Mouse (Mus musculus) MEL (cell line): ENCODE results near the gene Dlg2. TPM values are rescaled to one million over a fixed set of nuclear protein-coding genes. Genes with fewer than 3 reads are reported as not detected.

ENCODE experiments used
- DNase-seq: peaks from one replicate; pipeline ENCODE4 v3.0.0; 2011; ENCODE audit warnings: low read depth, low spot score
- H3K27ac ChIP-seq: 2 replicates; pipeline ENCODE4 v1.5.1; 2012; ENCODE audit warnings: low read depth, mild to moderate bottlenecking, control low read depth, low read length, moderate library complexity; ENCODE audit not compliant: control insufficient read depth
- H3K27me3 ChIP-seq, 2 experiments: fragments of 150-350 bp in 1 of 2; sonication (generic) in 1 of 2; 2 replicates each; pipeline ENCODE4 v1.6.1; 2012; ENCODE audit warnings: low read length in 2 of 2, mild to moderate bottlenecking in 2 of 2, improper control_type of control experiment in 1 of 2, moderate library complexity in 1 of 2; ENCODE audit not compliant: insufficient read depth in 2 of 2, control insufficient read depth in 1 of 2
- H3K36me3 ChIP-seq, 2 experiments: 2 replicates each; pipeline ENCODE4 v1.6.1; 2012 to 2014; ENCODE audit warnings: low read length in 2 of 2, improper control_type of control experiment in 1 of 2, inconsistent platforms in 1 of 2, mild to moderate bottlenecking in 1 of 2; ENCODE audit not compliant: insufficient read depth in 2 of 2, control insufficient read depth in 1 of 2
- H3K4me1 ChIP-seq, 2 experiments: fragments of 150-350 bp in 1 of 2; sonication (generic) in 1 of 2; 2 replicates each; pipeline ENCODE4 v1.6.1; 2012; ENCODE audit warnings: low read length in 2 of 2, improper control_type of control experiment in 1 of 2, mild to moderate bottlenecking in 1 of 2; ENCODE audit not compliant: insufficient read depth in 2 of 2, control insufficient read depth in 1 of 2
- H3K4me3 ChIP-seq, 2 experiments: fragments of 150-350 bp in 1 of 2; sonication (generic) in 1 of 2; 2 replicates each; pipeline ENCODE4 v1.5.1; 2012; ENCODE audit warnings: low read depth in 2 of 2, low read length in 2 of 2, mild to moderate bottlenecking in 2 of 2, moderate library complexity in 2 of 2, control low read depth in 1 of 2, improper control_type of control experiment in 1 of 2; ENCODE audit not compliant: control insufficient read depth in 1 of 2, insufficient read depth in 1 of 2
- H3K79me2 ChIP-seq: 2 replicates; pipeline ENCODE4 v1.6.1; 2012; ENCODE audit warnings: mild to moderate bottlenecking, low read length, moderate library complexity; ENCODE audit not compliant: control insufficient read depth, poor library complexity, insufficient read depth
- H3K9ac ChIP-seq: 2 replicates; pipeline ENCODE4 v1.6.1; 2012; ENCODE audit warnings: low read depth, mild to moderate bottlenecking, control low read depth, low read length, moderate library complexity; ENCODE audit not compliant: control insufficient read depth, poor library complexity, severe bottlenecking
- H3K9me3 ChIP-seq: fragments of 150-350 bp; sonication (generic); replicated peaks from 2 replicates; pipeline ENCODE4 v1.6.1; 2012; ENCODE audit warnings: mild to moderate bottlenecking, low read length, improper control_type of control experiment, moderate library complexity; ENCODE audit not compliant: insufficient read depth
- BHLHE40 ChIP-seq: IDR thresholded peaks from 2 replicates; pipeline ENCODE4 v1.6.1; 2012; ENCODE audit warnings: low read depth, mild to moderate bottlenecking, inconsistent platforms, low read length, improper control_type of control experiment, borderline replicate concordance
- E2F4 ChIP-seq: IDR thresholded peaks from 2 replicates; pipeline ENCODE4 v1.6.1; 2011; ENCODE audit warnings: low read depth, low read length, improper control_type of control experiment, borderline replicate concordance
- ELF1 ChIP-seq: IDR thresholded peaks from 2 replicates; pipeline ENCODE4 v1.6.1; 2014; ENCODE audit warnings: low read depth, mild to moderate bottlenecking, inconsistent platforms, low read length, improper control_type of control experiment, moderate library complexity
- ETS1 ChIP-seq: IDR thresholded peaks from 2 replicates; pipeline ENCODE4 v1.6.1; 2012; ENCODE audit warnings: low read depth, mild to moderate bottlenecking, inconsistent platforms, low read length, improper control_type of control experiment, moderate library complexity
- JUND ChIP-seq: IDR thresholded peaks from 2 replicates; pipeline ENCODE4 v1.6.1; 2011; ENCODE audit warnings: low read depth, mild to moderate bottlenecking, improper control_type of control experiment, low read length
- MAX ChIP-seq: IDR thresholded peaks from 2 replicates; pipeline ENCODE4 v1.6.1; 2011; ENCODE audit warnings: low read length, improper control_type of control experiment
- MAZ ChIP-seq: IDR thresholded peaks from 2 replicates; pipeline ENCODE4 v1.6.1; 2012; ENCODE audit warnings: low read depth, mild to moderate bottlenecking, inconsistent platforms, low read length, improper control_type of control experiment
- MYB ChIP-seq: IDR thresholded peaks from 2 replicates; pipeline ENCODE4 v1.6.1; 2011; ENCODE audit warnings: mild to moderate bottlenecking, low read depth, low read length, improper control_type of control experiment
- MYC ChIP-seq: IDR thresholded peaks from 2 replicates; pipeline ENCODE4 v1.6.1; 2011; ENCODE audit warnings: low read depth, mild to moderate bottlenecking, low read length, improper control_type of control experiment, moderate library complexity
- POLR2AphosphoS5 ChIP-seq: IDR thresholded peaks from 2 replicates; pipeline ENCODE4 v1.6.1; 2012; ENCODE audit warnings: low read depth, borderline replicate concordance, mild to moderate bottlenecking, inconsistent platforms, low read length, moderate library complexity, mixed read lengths
- RAD21 ChIP-seq: IDR thresholded peaks from 2 replicates; pipeline ENCODE4 v1.6.1; 2011; ENCODE audit warnings: mild to moderate bottlenecking, low read depth, low read length, improper control_type of control experiment
- RCOR1 ChIP-seq: IDR thresholded peaks from 2 replicates; pipeline ENCODE4 v1.6.1; 2012; ENCODE audit warnings: low read depth, mild to moderate bottlenecking, inconsistent platforms, low read length, improper control_type of control experiment
- SIN3A ChIP-seq: IDR thresholded peaks from 2 replicates; pipeline ENCODE4 v1.6.1; 2012; ENCODE audit warnings: low read length, improper control_type of control experiment, inconsistent platforms
- TBP ChIP-seq: IDR thresholded peaks from 2 replicates; pipeline ENCODE4 v1.8.0; 2011; ENCODE audit warnings: low read depth, low read length, improper control_type of control experiment
- UBTF ChIP-seq: IDR thresholded peaks from 2 replicates; pipeline ENCODE4 v1.6.1; 2012; ENCODE audit warnings: low read depth, mild to moderate bottlenecking, inconsistent platforms, low read length, improper control_type of control experiment, moderate library complexity, borderline replicate concordance; ENCODE audit not compliant: insufficient read depth
- USF1 ChIP-seq: IDR thresholded peaks from 2 replicates; pipeline ENCODE4 v1.6.1; 2014; ENCODE audit warnings: low read depth, mild to moderate bottlenecking, inconsistent platforms, low read length, improper control_type of control experiment, moderate library complexity
- USF2 ChIP-seq, 2 experiments: IDR thresholded peaks; 2 replicates each; pipeline ENCODE4 v1.6.1; 2011 to 2012; ENCODE audit warnings: improper control_type of control experiment in 2 of 2, low read length in 2 of 2, borderline replicate concordance in 1 of 2, inconsistent platforms in 1 of 2, low read depth in 1 of 2, mild to moderate bottlenecking in 1 of 2; ENCODE audit not compliant: insufficient read depth in 1 of 2
- ZC3H11A ChIP-seq: IDR thresholded peaks from 2 replicates; pipeline ENCODE4 v1.6.1; 2012; ENCODE audit warnings: low read depth, mild to moderate bottlenecking, inconsistent platforms, low read length, improper control_type of control experiment
- ZKSCAN1 ChIP-seq: IDR thresholded peaks from 2 replicates; pipeline ENCODE4 v1.6.1; 2012; ENCODE audit warnings: low read depth, mild to moderate bottlenecking, inconsistent platforms, low read length, improper control_type of control experiment, moderate library complexity
- ZMIZ1 ChIP-seq: IDR thresholded peaks from 2 replicates; pipeline ENCODE4 v1.6.1; 2012; ENCODE audit warnings: low read depth, mild to moderate bottlenecking, inconsistent platforms, low read length, improper control_type of control experiment, moderate library complexity
- ZNF384 ChIP-seq: IDR thresholded peaks from 2 replicates; pipeline ENCODE4 v1.6.1; 2012; ENCODE audit warnings: low read depth, mild to moderate bottlenecking, inconsistent platforms, low read length, improper control_type of control experiment
- polyA plus RNA-seq, 2 experiments: library from polyadenylated mRNA; stranded (reverse) in 1 of 2; unstranded in 1 of 2; fragments of >175 nt in 1 of 2; fragments of >200 nt in 1 of 2; gene quantifications; 2 replicates each; pipeline versions ENCODE4 v1.2.1 to v1.2.4; 2012; ENCODE audit warnings: low replicate concordance in 2 of 2, low read depth in 1 of 2; ENCODE audit not compliant: insufficient read length in 2 of 2, insufficient read depth in 1 of 2, missing spikeins in 1 of 2
- total RNA-seq: library from RNA; depleted of rRNA; stranded (reverse); fragments of 300-350 nt; gene quantifications from 2 replicates; pipeline ENCODE4 v1.2.3, GENCODE M21; 2012

Gene Dlg2
- total and polyA plus RNA-seq, 3 experiments = 0.04 TPM; not detected in 2

DNA sequence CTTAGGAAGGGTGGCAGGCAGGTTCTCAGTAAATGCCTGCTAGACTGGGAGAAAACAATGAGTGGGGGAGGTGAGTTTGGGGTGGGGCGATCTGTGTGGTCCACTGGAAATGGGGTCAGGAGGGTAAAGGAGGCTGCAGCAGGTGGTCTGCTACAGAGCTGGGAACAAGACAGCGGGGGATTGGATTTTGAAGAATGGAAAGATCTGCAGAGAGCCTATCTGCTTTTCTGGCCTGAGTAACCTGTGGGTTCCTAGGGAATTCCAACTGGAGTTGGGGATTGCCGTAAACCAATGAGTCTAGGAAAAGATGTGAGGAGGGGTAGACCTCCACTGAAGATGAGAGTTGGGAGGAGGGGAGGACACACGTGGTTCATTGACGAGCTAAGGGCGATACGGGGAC lies 92.7 kb downstream of the Dlg2 start:
- H3K4me3 ChIP-seq = no peak overlapping the region
- DNase-seq = no peak

DNA sequence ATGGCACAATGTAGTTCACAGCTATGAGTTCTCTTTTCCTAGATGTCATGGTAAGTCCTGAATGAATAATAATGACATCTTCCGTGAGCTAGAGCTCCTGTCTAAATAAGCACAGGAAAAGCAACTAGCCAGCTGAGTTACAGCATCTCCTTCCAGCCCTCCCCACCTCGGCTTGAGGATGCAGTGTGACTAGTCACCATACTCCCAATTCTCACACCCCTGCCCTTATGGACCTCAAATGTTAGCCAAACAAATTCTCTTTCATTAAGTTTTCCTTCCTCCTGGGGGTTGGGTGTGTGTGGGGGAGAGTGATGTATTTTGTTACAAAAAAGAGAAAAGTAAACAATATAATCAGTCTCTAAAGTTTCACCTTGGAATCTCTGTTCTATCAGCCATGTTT lies 111.3 kb downstream of the Dlg2 start:
- no peak for TF ChIP-seq E2F4
- TF ChIP-seq ETS1 = no peak
- TF ChIP-seq ELF1 = no peak
- no peak for TF ChIP-seq ZKSCAN1
- no peak for TF ChIP-seq ZNF384
- no peak for TF ChIP-seq POLR2AphosphoS5
- no peak for TF ChIP-seq MAZ
- no peak for TF ChIP-seq ZMIZ1
- no peak for TF ChIP-seq RAD21
- TF ChIP-seq MYB = no peak
- TF ChIP-seq RCOR1 = no peak
- no peak for TF ChIP-seq MAX
- TF ChIP-seq ZC3H11A = no peak
- no peak for TF ChIP-seq MYC
- TF ChIP-seq USF1 = no peak
- TF ChIP-seq SIN3A = no peak
- TF ChIP-seq BHLHE40 = no peak
- no peak for TF ChIP-seq USF2 (IDR thresholded peaks at IDR 0.05; ENCODE audit: borderline replicate concordance in 1 of 2, insufficient read depth in 1 of 2, low read depth in 1 of 2, low read length in 2 of 2)
- no peak overlapping the region for H3K9ac ChIP-seq
- no peak overlapping the region for H3K27ac ChIP-seq
- H3K36me3 ChIP-seq = no peaks in the 10 kb centered on the region
- no peak for DNase-seq
- no peak overlapping the region for H3K4me3 ChIP-seq
- H3K27me3 ChIP-seq = no peaks in the 10 kb centered on the region; a peak in 1 of 4 replicates
- H3K79me2 ChIP-seq = no peaks in the 10 kb centered on the region
- no peaks in the 10 kb centered on the region for H3K4me1 ChIP-seq
- H3K9me3 ChIP-seq = no peaks in the 10 kb centered on the region

More for the DNA sequence above, 92.7 kb downstream of the Dlg2 start:
- H3K27ac ChIP-seq = no peak overlapping the region
- H3K9me3 ChIP-seq = no peaks in the 10 kb centered on the region
- TF ChIP-seq MAZ (no peak), JUND (no peak), SIN3A (no peak), TBP (no peak), UBTF (no peak)
- no peaks in the 10 kb centered on the region for H3K79me2 ChIP-seq
- no peak overlapping the region for H3K9ac ChIP-seq
- no peaks in the 10 kb centered on the region for H3K36me3 ChIP-seq
- no peaks in the 10 kb centered on the region for H3K4me1 ChIP-seq
- H3K27me3 ChIP-seq = no peaks in the 10 kb centered on the region
